Mouse (Mus musculus): ENCODE data around the gene Gfap.

Gfap gene

GRCm38 (mm10) chr11:102895779-102896178 lies 4.9 kb downstream of the Gfap start:
- DNase-seq, result no peak

GRCm38 (mm10) chr11:102894716-102895115 lies 6.0 kb downstream of the Gfap start:
- DNase-seq, result no peak

- DNase-seq, result peak; percentile 59
Observed at GRCm38 (mm10) chr11:102893015-102893651, 7.6 kb downstream of the Gfap start.

GRCm38 (mm10) chr11:102890096-102890495 lies 10.6 kb downstream of the Gfap start:
- DNase-seq, result no peak

GRCm38 (mm10) chr11:102888135-102888534 lies 12.6 kb downstream of the Gfap start:
- no peak for DNase-seq

GRCm38 (mm10) chr11:102887433-102887832 lies 13.3 kb downstream of the Gfap start:
- DNase-seq, result no peak

GRCm38 (mm10) chr11:102884616-102885219 lies 16.0 kb downstream of the Gfap start, which contains the start of gene Fam187a:
TSS of gene Fam187a (plus strand) at chr11:102885169.
- DNase-seq, result no peak

- DNase-seq, result no peak
Observed at GRCm38 (mm10) chr11:102881314-102882198, 19.2 kb downstream of the Gfap start.

GRCm38 (mm10) chr11:102880585-102881313 lies 20.0 kb downstream of the Gfap start, which contains the start of the genes Eftud2 and Ccdc103:
TSS of gene Eftud2 (minus strand) at chr11:102880985.
TSS of gene Ccdc103 (plus strand) at chr11:102881204.
- DNase-seq, result peak; percentile 95

- no peak for DNase-seq
Observed at GRCm38 (mm10) chr11:102879558-102879957, 21.2 kb downstream of the Gfap start.

GRCm38 (mm10) chr11:102874801-102875334 lies 25.8 kb downstream of the Gfap start:
- peak; percentile 70 for DNase-seq

- peak; percentile 66 for DNase-seq
Observed at GRCm38 (mm10) chr11:102864272-102864671, 36.4 kb downstream of the Gfap start.

- DNase-seq, result peak; percentile 29
Observed at GRCm38 (mm10) chr11:102859933-102860332, 40.8 kb downstream of the Gfap start.

GRCm38 (mm10) chr11:102858951-102859350 lies 41.8 kb downstream of the Gfap start:
- DNase-seq, result no peak

- no peak for DNase-seq
Observed at GRCm38 (mm10) chr11:102855941-102856340, 44.8 kb downstream of the Gfap start.

GRCm38 (mm10) chr11:102853760-102854159 lies 47.0 kb downstream of the Gfap start:
- DNase-seq, result no peak

- DNase-seq, result peak; percentile 59
Observed at GRCm38 (mm10) chr11:102851883-102852282, 48.8 kb downstream of the Gfap start.

- no peak for DNase-seq
Observed at GRCm38 (mm10) chr11:102845926-102846325, 54.8 kb downstream of the Gfap start.

GRCm38 (mm10) chr11:102838616-102839150 lies 62.0 kb downstream of the Gfap start:
- DNase-seq, result no peak

GRCm38 (mm10) chr11:102838126-102838525 lies 62.6 kb downstream of the Gfap start:
- DNase-seq, result no peak

- no peak for DNase-seq
Observed at GRCm38 (mm10) chr11:102837385-102837784, 63.3 kb downstream of the Gfap start.
